Mouse (Mus musculus) neural tube, embryonic 14.5 days (tissue): ENCODE results near the gene Calcoco2. TPM values are rescaled to one million over a fixed set of nuclear protein-coding genes. Genes with fewer than 3 reads are reported as not detected.

Source experiments
- ATAC-seq: fragments of 200-750 bp; cut with Nextera tagmentation; 2 replicates; pipeline ENCODE4 v1.8.0; 2017; ENCODE audit warnings: low read depth, mild to moderate bottlenecking, moderate TSS enrichment, moderate library complexity
- H3K27ac ChIP-seq: fragments of 300-500 bp; sonication (generic); 2 replicates; pipeline ENCODE4 v1.5.1; 2014; ENCODE audit warnings: low read depth, mild to moderate bottlenecking, control low read depth, low read length, moderate library complexity, mixed read lengths
- H3K27me3 ChIP-seq: fragments of 300-500 bp; sonication (generic); 2 replicates; pipeline ENCODE4 v1.6.1; 2014; ENCODE audit warnings: low read length; ENCODE audit not compliant: control insufficient read depth, insufficient read depth
- H3K36me3 ChIP-seq: fragments of 300-500 bp; sonication (generic); 2 replicates; pipeline ENCODE4 v1.6.1; 2014; ENCODE audit warnings: low read length, mixed read lengths; ENCODE audit not compliant: control insufficient read depth, insufficient read depth
- H3K4me1 ChIP-seq: fragments of 300-500 bp; sonication (generic); 2 replicates; pipeline ENCODE4 v1.6.1; 2014; ENCODE audit warnings: low read length; ENCODE audit not compliant: control insufficient read depth, insufficient read depth
- H3K4me2 ChIP-seq: fragments of 300-500 bp; sonication (generic); 2 replicates; pipeline ENCODE4 v1.6.1; 2014; ENCODE audit warnings: mild to moderate bottlenecking, low read depth, low read length, control low read depth
- H3K4me3 ChIP-seq: fragments of 300-500 bp; sonication (generic); 2 replicates; pipeline ENCODE4 v1.5.1; 2014; ENCODE audit warnings: low read depth, low read length, control low read depth, mixed read lengths
- H3K9ac ChIP-seq: fragments of 300-500 bp; sonication (generic); replicated peaks from 2 replicates; pipeline ENCODE4 v1.6.1; 2014; ENCODE audit warnings: low read depth, mild to moderate bottlenecking, control low read depth, low read length, mixed read lengths
- H3K9me3 ChIP-seq: fragments of 300-500 bp; sonication (generic); 2 replicates; pipeline ENCODE4 v1.6.1; 2016; ENCODE audit warnings: low read length; ENCODE audit not compliant: control insufficient read depth
- WGBS: fragments of 180-500 bp; shearing (Covaris S2); extraction: QIAGEN DNeasy Blood & Tissue Kit; methylation state at CpG from one replicate; pipeline ENCODE4 v1.1.7; 2014; 5-methylcytosine and 5-hydroxymethylcytosine counted together
- polyA plus RNA-seq: library from polyadenylated mRNA; unstranded; fragments of >200 nt; fragmentation: Nextera tagmentation; extraction: Ambion mirVana; gene quantifications from 2 replicates; pipeline ENCODE4 v1.2.1, GENCODE M21; 2014

Gene Calcoco2
- polyA plus RNA-seq, 1 experiment from 2014 or later, result not detected

DNA sequence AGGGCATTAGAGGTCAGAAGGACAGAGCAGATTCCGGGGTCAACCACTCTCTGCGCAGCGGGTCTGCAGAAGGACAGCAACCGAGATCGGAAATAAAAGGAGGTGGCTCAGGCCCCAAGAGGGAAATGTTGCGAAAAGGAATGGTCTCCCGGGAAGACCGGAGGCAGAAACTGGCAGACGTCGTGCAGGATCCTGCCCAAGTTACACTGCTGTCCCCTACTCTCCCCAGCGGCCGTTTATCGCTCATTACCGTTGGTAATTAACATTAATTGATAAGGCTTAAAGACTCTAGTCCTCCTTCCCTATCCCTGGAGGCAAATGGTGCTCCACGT is 36.6 kb downstream of the Calcoco2 start:
- Histone ChIP-seq H3K36me3 (no peaks in the 10 kb centered on the region; the same call in 1 of the 2 replicates), H3K9ac (peak overlapping the region; percentile 80), H3K9me3 (no peaks in the 10 kb centered on the region), H3K27me3 (no peaks in the 10 kb centered on the region), H3K4me2 (peak overlapping the region; percentile 82), H3K4me1 (peaks cover 5% of the 10 kb centered on the region; the same call in 1 of the 2 replicates), H3K27ac (peak overlapping the region; percentile 87), H3K4me3 (peak overlapping the region; percentile 62)
- 0% methylated on average over 15 of the region's 15 CpGs for WGBS
- 0 out of 2 replicates have a peak, but pooled peaks have one; percentile 2 for ATAC-seq

DNA sequence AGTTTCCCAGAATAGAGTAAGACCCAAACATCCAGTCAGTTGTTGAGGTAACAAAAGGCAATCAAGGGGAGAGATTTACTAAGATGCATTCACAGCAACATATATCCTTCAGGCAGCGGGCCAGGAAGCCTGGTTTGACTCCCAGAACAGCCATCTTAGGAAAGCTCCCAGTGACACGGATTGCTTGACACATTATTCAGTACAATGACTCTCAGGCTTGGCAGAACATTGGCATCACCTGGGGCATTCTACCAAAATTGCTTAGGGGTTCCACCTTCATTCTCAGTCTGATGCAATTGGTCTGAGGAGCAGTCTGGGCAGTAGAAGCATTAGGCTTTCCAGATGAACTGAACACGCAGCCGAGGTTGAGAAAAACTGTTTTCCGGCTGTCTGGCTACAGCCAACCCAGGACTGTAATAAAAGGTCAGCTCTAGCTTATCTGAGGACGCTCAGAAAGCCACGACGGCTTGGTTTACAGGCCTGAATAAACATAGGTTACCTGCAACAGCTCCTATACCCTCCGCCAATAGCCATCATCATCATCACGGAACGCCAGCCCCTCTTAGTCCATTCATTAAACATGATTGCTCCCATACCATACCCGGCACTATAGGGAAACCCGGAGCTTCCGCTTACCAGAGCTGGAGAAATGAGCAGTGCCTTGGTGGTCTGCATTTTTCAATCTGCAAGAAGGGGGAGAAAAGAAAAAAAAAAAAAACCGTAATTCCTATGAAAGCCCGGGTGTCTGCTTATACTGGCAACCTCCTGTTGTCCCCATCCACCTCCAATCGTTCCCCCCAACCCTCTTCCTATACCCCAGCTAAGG is 37.2 kb downstream of the Calcoco2 start:
- Histone ChIP-seq H3K27ac (peak overlapping the region; percentile 87), H3K4me3 (peak overlapping the region; percentile 62), H3K27me3 (no peaks in the 10 kb centered on the region), H3K9ac (peak overlapping the region; percentile 80), H3K4me1 (peaks cover 5% of the 10 kb centered on the region; the same call in 1 of the 2 replicates), H3K36me3 (no peaks in the 10 kb centered on the region; the same call in 1 of the 2 replicates), H3K9me3 (no peaks in the 10 kb centered on the region), H3K4me2 (peak overlapping the region; percentile 82)
- ATAC-seq, result no peak
- WGBS, result 21% methylated on average over 17 of the region's 17 CpGs

DNA sequence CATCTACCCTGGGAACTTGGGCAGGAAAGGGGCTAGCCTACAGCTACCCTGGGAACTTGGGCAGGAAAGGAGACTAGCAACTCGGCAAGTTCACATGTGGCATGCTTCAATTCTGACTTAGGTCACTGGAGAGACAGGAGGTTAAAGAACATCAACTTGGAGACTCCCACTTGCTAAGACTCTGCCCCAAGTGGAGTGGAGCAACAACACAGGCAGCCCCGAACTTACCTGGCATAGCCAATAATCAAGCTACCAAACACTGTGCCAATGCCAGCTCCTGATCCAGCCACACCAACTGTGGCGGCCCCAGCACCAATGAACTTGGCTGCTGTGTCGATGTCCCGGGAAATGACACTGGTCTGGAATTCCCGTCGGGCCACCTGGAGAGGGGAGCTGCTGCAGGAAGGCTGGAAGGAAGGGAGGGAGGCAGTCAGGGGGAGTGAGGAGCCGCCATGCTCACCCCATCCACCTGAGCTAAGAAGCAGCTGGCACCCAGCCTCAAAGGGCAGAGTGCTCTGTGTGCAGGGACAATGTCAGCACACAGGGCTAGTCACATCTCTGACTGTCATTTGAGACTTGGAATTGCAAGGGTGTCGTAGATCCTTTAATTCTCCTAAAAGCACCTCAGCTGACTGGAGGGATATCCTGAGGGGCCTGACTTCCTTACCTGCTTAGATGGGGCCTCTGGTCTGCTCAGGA is 38.3 kb downstream of the Calcoco2 start:
- Histone ChIP-seq H3K36me3 (no peaks in the 10 kb centered on the region; the same call in 1 of the 2 replicates), H3K9me3 (no peaks in the 10 kb centered on the region), H3K4me3 (no peak overlapping the region), H3K4me1 (peaks cover 5% of the 10 kb centered on the region; the same call in 1 of the 2 replicates), H3K9ac (no peak overlapping the region; the same call in 1 of the 2 replicates), H3K27me3 (no peaks in the 10 kb centered on the region), H3K27ac (no peak overlapping the region), H3K4me2 (peak overlapping the region; percentile 82)
- ATAC-seq, result no peak
- 87% methylated on average over 8 of the region's 9 CpGs for WGBS

DNA sequence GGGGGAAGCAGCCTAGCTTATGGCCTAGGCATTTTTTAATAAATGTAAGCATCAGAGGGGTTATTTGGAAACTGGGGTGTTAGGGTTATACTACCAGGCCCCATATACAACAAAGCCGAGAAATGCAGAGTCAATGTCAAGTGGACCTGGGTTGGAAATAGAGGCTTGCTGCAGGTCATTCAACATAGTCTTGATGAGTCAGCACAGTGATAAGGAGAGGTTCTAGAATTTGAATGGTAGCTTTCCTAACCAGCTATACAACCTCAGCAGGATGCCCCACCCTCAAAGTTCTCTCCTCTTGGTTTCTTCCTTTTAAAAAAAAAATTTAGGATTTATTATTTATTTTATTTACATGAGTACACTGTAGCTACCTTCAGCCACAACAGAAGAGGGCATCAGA is 40.8 kb downstream of the Calcoco2 start:
- Histone ChIP-seq H3K9ac (no peak overlapping the region), H3K36me3 (no peaks in the 10 kb centered on the region; the same call in 1 of the 2 replicates), H3K4me2 (no peak overlapping the region), H3K4me1 (peaks cover 5% of the 10 kb centered on the region; the same call in 1 of the 2 replicates), H3K27ac (no peak overlapping the region), H3K4me3 (no peak overlapping the region), H3K27me3 (no peaks in the 10 kb centered on the region), H3K9me3 (no peaks in the 10 kb centered on the region)
- no peak for ATAC-seq
- WGBS, result 100% methylated on average over 1 of the region's 1 CpGs

DNA sequence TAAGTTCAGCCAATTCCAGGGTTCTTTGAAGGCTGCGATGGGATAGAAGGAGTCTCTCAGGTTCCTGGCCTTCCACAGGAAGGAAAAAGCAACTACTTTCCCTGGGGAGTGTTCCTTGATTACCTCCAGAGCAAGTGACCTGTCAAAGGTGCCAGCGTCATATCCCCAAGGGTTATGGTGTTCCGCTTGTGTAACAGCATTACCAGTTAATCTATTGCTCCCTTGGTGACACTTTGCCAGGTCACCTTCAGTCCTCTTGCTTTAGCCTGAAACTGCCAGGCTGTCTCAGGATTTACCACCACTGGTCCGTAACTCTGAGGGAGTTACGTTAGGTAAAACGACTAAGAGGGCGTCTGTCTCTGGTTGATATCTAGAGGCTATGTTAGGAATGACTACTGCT is 41.4 kb downstream of the Calcoco2 start:
- Histone ChIP-seq H3K36me3 (no peaks in the 10 kb centered on the region; the same call in 1 of the 2 replicates), H3K27me3 (no peaks in the 10 kb centered on the region), H3K4me1 (peaks cover 10% of the 10 kb centered on the region; the same call in 1 of the 2 replicates), H3K9me3 (no peaks in the 10 kb centered on the region), H3K4me3 (no peak overlapping the region), H3K4me2 (no peak overlapping the region), H3K27ac (no peak overlapping the region), H3K9ac (no peak overlapping the region)
- 84% methylated on average over 7 of the region's 7 CpGs for WGBS
- no peak for ATAC-seq

DNA sequence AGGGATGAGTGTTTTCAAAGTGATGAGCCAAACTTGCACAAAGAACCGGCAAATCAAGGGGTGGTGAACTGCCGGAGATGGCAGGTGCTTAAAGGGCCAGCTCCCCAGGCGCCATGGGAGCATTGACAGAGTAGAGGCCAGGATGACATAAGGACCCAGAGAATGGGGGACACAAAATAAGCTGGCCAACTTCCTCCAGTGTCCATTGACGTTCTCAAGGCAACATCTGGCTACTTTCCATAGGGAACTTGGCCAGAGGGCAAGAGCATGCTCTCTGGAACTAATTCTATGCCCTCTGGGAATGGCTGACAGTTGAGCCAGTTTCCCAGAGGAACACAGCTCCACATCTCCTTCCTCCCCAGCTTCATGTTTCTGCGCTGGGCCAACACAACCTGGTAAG is 43.5 kb downstream of the Calcoco2 start:
- Histone ChIP-seq H3K9me3 (no peaks in the 10 kb centered on the region), H3K4me3 (no peak overlapping the region), H3K4me2 (no peak overlapping the region), H3K27me3 (no peaks in the 10 kb centered on the region), H3K36me3 (no peaks in the 10 kb centered on the region; the same call in 1 of the 2 replicates), H3K9ac (no peak overlapping the region), H3K27ac (no peak overlapping the region), H3K4me1 (peaks cover 15% of the 10 kb centered on the region; the same call in 1 of the 2 replicates)
- ATAC-seq, result no peak
- 69% methylated on average over 5 of the region's 5 CpGs for WGBS

DNA sequence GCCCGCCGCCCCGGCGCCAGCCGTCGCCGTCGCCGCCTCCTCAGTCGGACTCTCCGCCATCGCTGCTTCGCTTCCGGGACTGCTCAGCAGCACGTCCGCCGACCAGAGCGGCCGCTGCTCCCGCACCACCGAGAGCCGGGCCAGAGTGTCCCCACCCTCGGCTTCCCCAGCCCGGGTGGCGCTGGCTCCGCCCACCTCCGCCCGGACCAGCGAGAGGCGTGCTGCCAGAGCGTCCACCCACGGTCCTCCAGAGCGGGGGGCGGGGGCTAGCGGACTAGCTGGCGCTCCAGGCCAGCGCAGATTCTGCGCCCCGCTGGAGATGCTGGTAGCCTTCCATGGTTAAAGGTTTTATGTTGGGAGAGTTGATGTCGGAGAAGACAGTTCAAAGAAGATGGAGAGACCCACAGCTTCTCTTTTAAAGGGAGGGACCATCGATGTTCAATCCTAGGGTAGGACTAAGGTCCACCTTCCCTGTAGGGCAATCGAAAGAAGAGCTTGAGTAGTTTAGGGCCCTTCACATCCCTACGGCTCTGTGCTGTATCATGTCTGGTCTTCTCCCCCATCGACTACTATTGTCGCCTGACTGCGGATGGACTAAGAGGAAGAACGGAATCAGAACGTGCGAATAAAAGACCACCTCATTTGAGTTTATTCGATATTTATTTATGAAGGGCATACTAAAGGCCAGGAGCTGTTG is 46.4 kb downstream of the Calcoco2 start, which contains the start of gene Ube2z:
Gene Ube2z, minus strand, starts transcription at position 174 of the 697 bp plus-strand sequence.
- H3K9me3 ChIP-seq, result no peaks in the 10 kb centered on the region
- peak within 1 kb of the TSS; percentile 69 for H3K4me2 ChIP-seq
- ATAC-seq, result peak; percentile 98
- H3K4me1 ChIP-seq, result peaks cover 20% of the 10 kb centered on the region; the same call in 1 of the 2 replicates
- peaks cover 9% of the 10 kb centered on the region for H3K36me3 ChIP-seq
- H3K4me3 ChIP-seq, result peak within 1 kb of the TSS; percentile 85
- H3K27ac ChIP-seq, result peak within 1 kb of the TSS; percentile 83
- WGBS, result 4% methylated on average over 48 of the region's 50 CpGs
- peak within 1 kb of the TSS; percentile 88 for H3K9ac ChIP-seq
- no peaks in the 10 kb centered on the region for H3K27me3 ChIP-seq

DNA sequence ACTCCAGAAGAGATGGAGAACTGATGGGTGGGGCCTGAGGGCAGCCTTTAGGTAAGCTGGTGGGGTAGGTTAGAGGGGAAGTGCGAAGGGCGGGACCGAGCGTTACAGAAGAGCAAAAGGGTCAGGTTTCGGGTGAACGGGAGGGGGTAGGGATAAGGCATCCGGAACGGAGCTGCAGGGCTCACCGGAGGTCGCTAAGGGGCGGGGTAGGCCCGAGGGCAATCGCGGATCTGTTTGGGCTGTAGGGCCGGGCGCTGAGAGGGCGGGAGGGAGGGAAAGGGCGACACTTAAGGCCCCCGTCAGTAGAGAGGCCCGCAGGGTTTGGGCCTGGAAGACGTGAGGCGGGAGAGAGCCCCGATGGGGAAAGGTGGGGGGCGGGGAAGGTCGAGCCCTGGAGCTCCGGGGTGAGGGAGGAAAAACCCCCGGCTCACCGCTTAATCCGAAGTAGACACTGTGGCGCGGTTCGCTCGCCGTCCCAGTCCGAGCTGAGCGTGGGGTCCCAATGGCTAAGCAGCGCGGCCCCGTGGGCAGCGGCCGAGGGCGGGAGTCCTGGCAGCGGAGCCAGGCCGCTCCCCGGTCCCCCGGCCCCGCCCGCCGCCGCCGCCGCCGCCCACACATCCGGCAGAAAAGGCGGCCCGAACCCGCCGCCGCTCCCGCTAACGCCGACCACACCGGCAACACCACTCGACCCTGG is 47.1 kb downstream of the Calcoco2 start:
- Histone ChIP-seq H3K9me3 (no peaks in the 10 kb centered on the region), H3K9ac (peak overlapping the region; percentile 88), H3K4me1 (peaks cover 20% of the 10 kb centered on the region; the same call in 1 of the 2 replicates), H3K4me3 (peak overlapping the region; percentile 85), H3K36me3 (peaks cover 11% of the 10 kb centered on the region), H3K4me2 (peak overlapping the region; percentile 69), H3K27ac (peak overlapping the region; percentile 83), H3K27me3 (no peaks in the 10 kb centered on the region)
- ATAC-seq, result peak; percentile 63
- WGBS, result under 1% methylated on average over 48 of the region's 64 CpGs
